Mouse (Mus musculus): Measurements from ENCODE around the gene Kdm2a. TPM values are rescaled to one million over a fixed set of nuclear protein-coding genes. Genes with fewer than 3 reads are reported as not detected.

Kdm2a gene
- polyA plus RNA-seq, 1 experiment from 2014 or later, result 32.8 TPM

GRCm38 (mm10) chr19:4441090-4441591, 43.1 kb upstream of the Kdm2a start:
- Histone ChIP-seq H3K9me3 (replicated peaks; ENCODE audit: low read length) (no peaks in the 10 kb centered on the region), H3K9ac (ENCODE audit: low read depth, low read length) (no peak overlapping the region), H3K4me2 (ENCODE audit: low read length) (peak overlapping the region; percentile 94), H3K36me3 (ENCODE audit: insufficient read depth, low read length) (0 out of 2 replicates have a peak, but pooled peaks cover 4% of the 10 kb centered on the region), H3K4me1 (replicated peaks; ENCODE audit: insufficient read depth, low read length) (peaks cover 20% of the 10 kb centered on the region), H3K27ac (peak overlapping the region; percentile 94), H3K4me3 (replicated peaks; ENCODE audit: low read depth, low read length) (no peak overlapping the region), H3K27me3 (ENCODE audit: insufficient read depth, low read length) (no peaks in the 10 kb centered on the region)
- WGBS, result 23% methylated on average over 6 of the region's 6 CpGs
- DNase-seq (ENCODE audit: low spot score) (peak; percentile 62), ATAC-seq (replicated peaks; ENCODE audit: low FRiP score, low read depth) (peak; percentile 14; the same call in 1 of the 2 replicates)
- peak; percentile 79 for TF ChIP-seq CTCF (IDR thresholded peaks at IDR 0.05; ENCODE audit: low read depth)

GRCm38 (mm10) chr19:4440222-4440621, 42.1 kb upstream of the Kdm2a start:
- TF ChIP-seq CTCF (IDR thresholded peaks at IDR 0.05; ENCODE audit: low read depth), result no peak
- H3K4me3 ChIP-seq (replicated peaks; ENCODE audit: low read depth, low read length), result peak overlapping the region; percentile 83; the same call in 1 of the 2 replicates
- H3K27me3 ChIP-seq (ENCODE audit: insufficient read depth, low read length), result no peaks in the 10 kb centered on the region
- peak overlapping the region; percentile 94 for H3K4me2 ChIP-seq (ENCODE audit: low read length)
- peak overlapping the region; percentile 79; the same call in 1 of the 2 replicates for H3K9ac ChIP-seq (ENCODE audit: low read depth, low read length)
- no peaks in the 10 kb centered on the region for H3K9me3 ChIP-seq (replicated peaks; ENCODE audit: low read length)
- peaks cover 20% of the 10 kb centered on the region for H3K4me1 ChIP-seq (replicated peaks; ENCODE audit: insufficient read depth, low read length)
- WGBS, result 12% methylated on average over 8 of the region's 8 CpGs
- peak; percentile 90 for DNase-seq (ENCODE audit: low spot score)
- H3K36me3 ChIP-seq (ENCODE audit: insufficient read depth, low read length), result 0 out of 2 replicates have a peak, but pooled peaks cover 4% of the 10 kb centered on the region
- peak overlapping the region; percentile 94 for H3K27ac ChIP-seq
- ATAC-seq (replicated peaks; ENCODE audit: low FRiP score, low read depth), result no peak

DNA sequence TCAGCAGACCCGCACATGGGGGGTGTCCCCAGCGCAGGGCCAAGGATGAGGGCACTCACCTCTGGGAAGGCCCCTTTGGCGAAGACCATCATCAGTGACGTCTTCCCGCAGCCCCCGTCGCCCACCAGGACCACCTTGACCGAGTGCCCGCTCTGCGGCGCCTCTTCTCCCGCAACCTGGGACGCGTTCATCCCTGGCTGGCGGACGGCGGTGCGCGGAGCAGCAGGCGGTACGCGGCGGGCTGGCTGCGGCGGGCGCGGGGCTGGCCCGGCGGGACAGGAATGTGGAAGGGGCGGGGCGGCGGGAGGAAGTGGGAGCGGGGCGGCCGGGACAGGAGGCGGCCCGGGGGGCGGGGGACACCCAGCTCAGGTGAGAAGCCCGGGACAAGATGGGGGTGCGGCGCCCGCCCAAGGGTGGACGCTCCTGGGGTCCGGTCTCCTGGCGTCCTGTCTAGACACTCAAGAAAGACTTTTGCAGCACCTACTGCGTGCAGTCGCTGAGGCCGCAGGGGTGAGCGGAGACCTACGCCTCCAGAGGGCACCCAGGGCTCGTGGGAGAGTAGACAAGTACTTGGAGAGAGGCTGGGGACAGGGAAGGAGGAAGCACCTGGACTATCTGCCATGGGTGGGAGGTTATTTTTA, 41.2 kb upstream of the Kdm2a start, which contains the start of gene Rhod:
Rhod (minus strand) TSS at position 272 of the 641 bp plus-strand sequence.
- no peaks in the 10 kb centered on the region for H3K27me3 ChIP-seq (ENCODE audit: insufficient read depth, low read length)
- ATAC-seq (replicated peaks; ENCODE audit: low FRiP score, low read depth), result peak; percentile 29
- peak within 1 kb of the TSS; percentile 79 for H3K9ac ChIP-seq (ENCODE audit: low read depth, low read length)
- DNase-seq (ENCODE audit: low spot score), result peak; percentile 69
- H3K36me3 ChIP-seq (ENCODE audit: insufficient read depth, low read length), result 0 out of 2 replicates have a peak, but pooled peaks cover 4% of the 10 kb centered on the region
- H3K4me3 ChIP-seq (replicated peaks; ENCODE audit: low read depth, low read length), result peak within 1 kb of the TSS; percentile 83
- peak within 1 kb of the TSS; percentile 94 for H3K4me2 ChIP-seq (ENCODE audit: low read length)
- peak within 1 kb of the TSS; percentile 94 for H3K27ac ChIP-seq
- no peaks in the 10 kb centered on the region for H3K9me3 ChIP-seq (replicated peaks; ENCODE audit: low read length)
- WGBS, result under 1% methylated on average over 51 of the region's 51 CpGs
- peaks cover 20% of the 10 kb centered on the region for H3K4me1 ChIP-seq (replicated peaks; ENCODE audit: insufficient read depth, low read length)
- 0 out of 2 replicates have a peak, but pooled peaks have one; percentile 10 for TF ChIP-seq CTCF (IDR thresholded peaks at IDR 0.05; ENCODE audit: low read depth)

- H3K9me3 ChIP-seq (replicated peaks; ENCODE audit: low read length), result no peaks in the 10 kb centered on the region
- DNase-seq (ENCODE audit: low spot score) (peak; percentile 40), ATAC-seq (replicated peaks; ENCODE audit: low FRiP score, low read depth) (no peak)
- 6% methylated on average over 8 of the region's 8 CpGs for WGBS
- peak overlapping the region; percentile 71 for H3K27ac ChIP-seq
- H3K9ac ChIP-seq (ENCODE audit: low read depth, low read length), result peak overlapping the region; percentile 79
- H3K4me3 ChIP-seq (replicated peaks; ENCODE audit: low read depth, low read length), result peak overlapping the region; percentile 83
- TF ChIP-seq CTCF (IDR thresholded peaks at IDR 0.05; ENCODE audit: low read depth), result no peak
- H3K4me1 ChIP-seq (replicated peaks; ENCODE audit: insufficient read depth, low read length), result peaks cover 20% of the 10 kb centered on the region
- 0 out of 2 replicates have a peak, but pooled peaks cover 4% of the 10 kb centered on the region for H3K36me3 ChIP-seq (ENCODE audit: insufficient read depth, low read length)
- peak overlapping the region; percentile 94 for H3K4me2 ChIP-seq (ENCODE audit: low read length)
- no peaks in the 10 kb centered on the region for H3K27me3 ChIP-seq (ENCODE audit: insufficient read depth, low read length)
These were observed 40.7 kb upstream of the Kdm2a start for GRCm38 (mm10) chr19:4438791-4439160.

DNA sequence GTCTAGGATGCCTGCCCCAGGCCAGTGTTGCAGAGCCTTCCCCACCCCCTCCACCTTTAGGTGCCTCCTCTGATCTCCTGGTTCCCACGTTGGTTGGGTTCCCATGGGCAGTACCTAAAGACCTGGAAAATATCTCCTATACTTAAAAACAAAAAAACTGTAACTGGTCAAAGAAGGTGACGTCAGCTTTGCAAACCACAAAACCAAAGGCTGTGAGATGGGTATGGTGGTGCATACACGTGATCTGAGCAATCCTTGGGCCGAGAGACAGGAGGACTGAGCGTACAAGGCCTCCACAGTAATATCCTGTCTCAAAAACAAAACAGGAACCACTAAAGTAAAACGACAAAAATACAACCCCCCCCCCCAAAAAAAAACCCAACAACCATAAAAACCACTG, 39.8 kb upstream of the Kdm2a start:
- Histone ChIP-seq H3K36me3 (ENCODE audit: insufficient read depth, low read length) (no peaks in the 10 kb centered on the region), H3K9ac (ENCODE audit: low read depth, low read length) (peak overlapping the region; percentile 79; the same call in 1 of the 2 replicates), H3K4me2 (ENCODE audit: low read length) (peak overlapping the region; percentile 94), H3K27me3 (ENCODE audit: insufficient read depth, low read length) (no peaks in the 10 kb centered on the region), H3K4me3 (replicated peaks; ENCODE audit: low read depth, low read length) (peak overlapping the region; percentile 83; the same call in 1 of the 2 replicates), H3K27ac (no peak overlapping the region), H3K9me3 (replicated peaks; ENCODE audit: low read length) (no peaks in the 10 kb centered on the region), H3K4me1 (replicated peaks; ENCODE audit: insufficient read depth, low read length) (peaks cover 20% of the 10 kb centered on the region)
- 69% methylated on average over 6 of the region's 6 CpGs for WGBS
- no peak for TF ChIP-seq CTCF (IDR thresholded peaks at IDR 0.05; ENCODE audit: low read depth)
- DNase-seq (ENCODE audit: low spot score) (no peak), ATAC-seq (replicated peaks; ENCODE audit: low FRiP score, low read depth) (no peak)

DNA sequence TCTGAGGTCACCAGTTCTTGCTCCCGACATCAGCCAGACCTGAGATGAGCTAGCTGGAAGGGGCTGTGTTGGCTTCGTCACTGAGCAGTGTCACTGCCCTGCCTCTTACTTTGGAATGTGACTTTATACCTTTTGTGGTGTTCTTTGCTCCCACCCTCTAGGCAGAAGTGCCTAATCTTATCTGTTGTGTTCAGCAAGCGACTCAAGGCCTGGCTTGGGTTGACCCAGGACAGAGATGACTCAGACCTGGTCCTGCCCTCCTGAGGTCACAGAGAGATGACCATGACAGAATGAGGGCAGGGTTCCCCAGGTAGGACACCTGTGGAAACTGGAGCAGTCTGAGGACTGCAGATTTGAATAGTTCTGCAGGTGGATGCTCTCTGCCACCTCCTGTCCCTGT, 38.2 kb upstream of the Kdm2a start:
- Histone ChIP-seq H3K27me3 (ENCODE audit: insufficient read depth, low read length) (no peaks in the 10 kb centered on the region), H3K9me3 (replicated peaks; ENCODE audit: low read length) (no peaks in the 10 kb centered on the region), H3K4me2 (ENCODE audit: low read length) (no peak overlapping the region), H3K9ac (ENCODE audit: low read depth, low read length) (no peak overlapping the region), H3K4me3 (replicated peaks; ENCODE audit: low read depth, low read length) (no peak overlapping the region), H3K4me1 (replicated peaks; ENCODE audit: insufficient read depth, low read length) (peaks cover 16% of the 10 kb centered on the region), H3K27ac (no peak overlapping the region), H3K36me3 (ENCODE audit: insufficient read depth, low read length) (peaks cover 9% of the 10 kb centered on the region; the same call in 1 of the 2 replicates)
- ATAC-seq (replicated peaks; ENCODE audit: low FRiP score, low read depth) (no peak), DNase-seq (ENCODE audit: low spot score) (no peak)
- 95% methylated on average over 3 of the region's 3 CpGs for WGBS
- no peak for TF ChIP-seq CTCF (IDR thresholded peaks at IDR 0.05; ENCODE audit: low read depth)

Data from kidney, postnatal 0 days (tissue).